Mouse (Mus musculus) stomach, adult 2 months (tissue): ENCODE measurements around the gene Mlkl. TPM values are rescaled to one million over a fixed set of nuclear protein-coding genes. Genes with fewer than 3 reads are reported as not detected.

Experiments used
- polyA plus RNA-seq: library from polyadenylated mRNA; depleted of rRNA; stranded (reverse); fragments of >200 nt; gene quantifications from 2 replicates; pipeline ENCODE4 v1.2.3, GENCODE M21; 2012; rRNA removed

The Mlkl gene
- polyA plus RNA-seq = 0.27 and 0.67 TPM in 2 replicates

GRCm38 (mm10) chr8:111337890-111338347 is at the start of gene Mlkl:
TSS of gene Mlkl (minus strand) at chr8:111338177.

GRCm38 (mm10) chr8:111299821-111300568 is 38.0 kb downstream of the Mlkl start, which contains the start of gene Rfwd3:
TSS of gene Rfwd3 (minus strand) at chr8:111300222.

Other genes with a start within 250 kb of the Mlkl start
- not detected in 2 replicates for gene Clec18a, start 245.8 kb downstream of the Mlkl start, polyA plus RNA-seq
- gene Pdpr, start 243.5 kb downstream of the Mlkl start, polyA plus RNA-seq = 2.5 and 3.4 TPM in 2 replicates
- 10.2 and 12.0 TPM in 2 replicates for gene Glg1, start 79.0 kb downstream of the Mlkl start, polyA plus RNA-seq
- 1.9 and 2.4 TPM in 2 replicates for gene Rfwd3, start 38.0 kb downstream of the Mlkl start, polyA plus RNA-seq
- 95.8 and 165 TPM in 2 replicates for gene Fa2h, start 55.6 kb upstream of the Mlkl start, polyA plus RNA-seq
- gene Wdr59, start 183.9 kb upstream of the Mlkl start, polyA plus RNA-seq = 1.9 and 2.8 TPM in 2 replicates
- 41.7 and 65.5 TPM in 2 replicates for gene Znrf1, start 197.9 kb upstream of the Mlkl start, polyA plus RNA-seq